Mouse (Mus musculus): ENCODE results near the gene Sik3. TPM values are rescaled to one million over a fixed set of nuclear protein-coding genes. Genes with fewer than 3 reads are reported as not detected.

Sik3 gene
- total and polyA plus RNA-seq, 2 experiments: 14.1 to 16.5 TPM

DNA sequence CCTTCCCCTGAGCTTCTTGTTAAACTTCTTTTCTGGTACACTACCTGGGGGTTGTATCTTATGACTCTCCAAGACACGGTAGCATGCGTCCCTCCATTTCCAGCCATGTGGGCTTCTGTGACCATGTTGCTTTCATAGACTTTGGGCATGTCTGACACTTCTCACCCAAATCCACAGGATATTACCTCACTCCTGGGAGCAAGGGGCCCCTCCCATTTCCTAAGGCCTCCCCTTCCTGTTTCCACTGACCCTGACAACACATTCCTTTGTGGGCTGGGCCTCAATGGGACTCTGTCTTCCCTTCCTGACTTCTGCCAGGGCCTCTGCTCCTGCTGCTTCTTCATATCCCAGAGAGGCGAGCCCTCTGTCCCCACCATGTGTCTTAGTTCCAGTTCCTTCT is 244.9 kb downstream of the Sik3 start:
- no peak for TF ChIP-seq POLR2A (IDR thresholded peaks at IDR 0.05; ENCODE audit: extremely low read depth, insufficient read depth, low read length)
- no peak for TF ChIP-seq CTCF (IDR thresholded peaks at IDR 0.05; ENCODE audit: low read depth, low read length)
- Histone ChIP-seq H3K79me2 (ENCODE audit: control insufficient read depth, insufficient read depth, low read length) (no peaks in the 10 kb centered on the region), H3K27me3 (ENCODE audit: control insufficient read depth, insufficient read depth, low read length) (no peaks in the 10 kb centered on the region), H3K27ac (replicated peaks; ENCODE audit: insufficient read depth, low read depth, low read length) (peak overlapping the region; percentile 97), H3K4me1 (ENCODE audit: control insufficient read depth, insufficient read depth, low read length) (peaks cover 30% of the 10 kb centered on the region), H3K36me3 (ENCODE audit: control insufficient read depth, insufficient read depth, low read length) (no peaks in the 10 kb centered on the region), H3K9ac (ENCODE audit: low read depth, low read length) (peak overlapping the region; percentile 69), H3K4me3 (ENCODE audit: insufficient read depth, low read depth, low read length) (no peak overlapping the region)
- 31% methylated on average over 3 of the region's 3 CpGs for WGBS
- peak; percentile 88 for DNase-seq (ENCODE audit: extremely low read depth, low read depth, low spot score)

DNA sequence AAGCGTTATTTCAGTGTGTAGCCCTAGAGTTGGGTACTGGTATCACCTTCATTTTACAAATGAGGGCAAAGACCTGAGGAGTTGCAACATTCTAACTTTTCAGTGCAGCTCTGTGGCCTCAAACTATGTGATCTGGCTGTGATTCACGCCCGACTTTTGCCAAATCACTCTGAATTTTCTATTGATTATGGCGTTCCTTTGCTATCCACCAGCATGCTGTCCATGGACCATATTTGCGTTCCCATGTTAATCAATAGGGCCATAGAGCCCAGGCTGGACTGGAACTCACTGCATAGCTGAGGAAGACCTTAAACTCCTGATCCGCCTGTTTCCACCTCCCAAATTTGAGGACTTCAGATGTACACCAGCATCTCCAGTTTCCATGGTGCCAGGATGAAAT is 246.5 kb downstream of the Sik3 start:
- no peaks in the 10 kb centered on the region for H3K36me3 ChIP-seq (ENCODE audit: control insufficient read depth, insufficient read depth, low read length)
- peak overlapping the region; percentile 94 for H3K27ac ChIP-seq (replicated peaks; ENCODE audit: insufficient read depth, low read depth, low read length)
- WGBS: 30% methylated on average over 6 of the region's 6 CpGs
- H3K4me1 ChIP-seq (ENCODE audit: control insufficient read depth, insufficient read depth, low read length): peaks cover 30% of the 10 kb centered on the region
- H3K27me3 ChIP-seq (ENCODE audit: control insufficient read depth, insufficient read depth, low read length): no peaks in the 10 kb centered on the region
- TF ChIP-seq POLR2A (IDR thresholded peaks at IDR 0.05; ENCODE audit: extremely low read depth, insufficient read depth, low read length): no peak
- no peak for TF ChIP-seq CTCF (IDR thresholded peaks at IDR 0.05; ENCODE audit: low read depth, low read length)
- no peaks in the 10 kb centered on the region for H3K79me2 ChIP-seq (ENCODE audit: control insufficient read depth, insufficient read depth, low read length)
- peak overlapping the region; percentile 18; the same call in 1 of the 2 replicates for H3K9ac ChIP-seq (ENCODE audit: low read depth, low read length)
- DNase-seq (ENCODE audit: extremely low read depth, low read depth, low spot score): peak; percentile 99
- H3K4me3 ChIP-seq (ENCODE audit: insufficient read depth, low read depth, low read length): no peak overlapping the region

DNA sequence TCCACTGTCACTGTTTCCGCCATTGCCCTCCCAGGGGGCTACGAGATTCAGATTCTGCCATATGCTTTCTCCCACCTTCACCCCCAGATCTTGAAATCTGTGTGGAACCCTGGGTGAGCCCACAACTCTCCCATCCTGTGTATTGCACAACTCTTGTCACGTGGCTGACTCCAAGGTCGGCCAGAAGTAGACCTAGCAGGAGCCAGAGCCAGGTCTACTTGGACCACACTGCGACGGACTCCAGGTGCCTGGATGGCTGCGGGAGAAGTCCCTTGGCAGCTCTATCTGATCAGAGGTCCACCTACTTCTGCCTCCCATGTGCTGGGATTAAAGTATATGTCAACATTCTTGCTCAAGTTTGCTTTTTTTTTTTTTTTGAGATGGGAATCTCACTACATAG is 248.5 kb downstream of the Sik3 start:
- H3K79me2 ChIP-seq (ENCODE audit: control insufficient read depth, insufficient read depth, low read length): no peaks in the 10 kb centered on the region
- H3K4me3 ChIP-seq (ENCODE audit: insufficient read depth, low read depth, low read length): no peak overlapping the region
- H3K36me3 ChIP-seq (ENCODE audit: control insufficient read depth, insufficient read depth, low read length): no peaks in the 10 kb centered on the region
- no peaks in the 10 kb centered on the region for H3K27me3 ChIP-seq (ENCODE audit: control insufficient read depth, insufficient read depth, low read length)
- 34% methylated on average over 7 of the region's 7 CpGs for WGBS
- peak; percentile 98 for DNase-seq (ENCODE audit: extremely low read depth, low read depth, low spot score)
- peak overlapping the region; percentile 94 for H3K27ac ChIP-seq (replicated peaks; ENCODE audit: insufficient read depth, low read depth, low read length)
- peaks cover 27% of the 10 kb centered on the region for H3K4me1 ChIP-seq (ENCODE audit: control insufficient read depth, insufficient read depth, low read length)
- TF ChIP-seq CTCF (IDR thresholded peaks at IDR 0.05; ENCODE audit: low read depth, low read length) (no peak), POLR2A (IDR thresholded peaks at IDR 0.05; ENCODE audit: extremely low read depth, insufficient read depth, low read length) (no peak)
- H3K9ac ChIP-seq (ENCODE audit: low read depth, low read length): no peak overlapping the region

DNA sequence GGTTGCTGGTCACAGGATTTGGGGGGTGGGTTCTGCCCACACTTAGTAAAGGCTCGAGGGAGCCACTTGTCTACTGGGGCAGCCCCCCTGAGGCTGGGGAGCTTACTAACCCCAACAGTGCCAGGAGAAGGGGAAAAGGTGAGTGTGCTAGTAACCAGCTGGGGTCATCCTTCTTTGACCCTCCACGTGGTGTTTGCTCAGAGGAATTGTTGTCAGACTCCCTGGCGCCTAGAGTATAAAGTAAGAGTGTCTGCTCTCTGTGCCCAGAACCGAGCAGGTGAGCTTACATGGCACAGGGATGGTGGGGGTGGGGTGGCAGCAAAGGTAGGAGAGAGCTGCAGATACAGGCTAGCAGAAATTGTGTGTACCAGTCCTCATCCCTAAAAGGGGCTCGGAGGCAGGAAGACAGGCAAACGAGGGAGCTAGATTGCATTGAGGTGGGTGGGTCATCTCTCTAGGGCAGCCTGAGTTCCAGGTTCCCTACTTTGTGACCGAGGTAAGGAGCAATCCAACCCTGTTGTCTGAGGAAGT is 255.8 kb downstream of the Sik3 start, which contains the start of gene Apoa5:
Apoa5 (plus strand) TSS at position 291 of the 531 bp plus-strand sequence.
- Histone ChIP-seq H3K79me2 (ENCODE audit: control insufficient read depth, insufficient read depth, low read length) (peaks cover 3% of the 10 kb centered on the region; the same call in 1 of the 2 replicates), H3K4me3 (ENCODE audit: insufficient read depth, low read depth, low read length) (peak within 1 kb of the TSS; percentile 63), H3K27me3 (ENCODE audit: control insufficient read depth, insufficient read depth, low read length) (no peaks in the 10 kb centered on the region), H3K9ac (ENCODE audit: low read depth, low read length) (peak within 1 kb of the TSS; percentile 79), H3K36me3 (ENCODE audit: control insufficient read depth, insufficient read depth, low read length) (peaks cover 11% of the 10 kb centered on the region), H3K4me1 (ENCODE audit: control insufficient read depth, insufficient read depth, low read length) (peaks cover 6% of the 10 kb centered on the region), H3K27ac (replicated peaks; ENCODE audit: insufficient read depth, low read depth, low read length) (peak within 1 kb of the TSS; percentile 88)
- TF ChIP-seq CTCF (IDR thresholded peaks at IDR 0.05; ENCODE audit: low read depth, low read length) (no peak), POLR2A (IDR thresholded peaks at IDR 0.05; ENCODE audit: extremely low read depth, insufficient read depth, low read length) (peak; percentile 97)
- DNase-seq (ENCODE audit: extremely low read depth, low read depth, low spot score): peak; percentile 98
- 15% methylated on average over 7 of the region's 7 CpGs for WGBS

DNA sequence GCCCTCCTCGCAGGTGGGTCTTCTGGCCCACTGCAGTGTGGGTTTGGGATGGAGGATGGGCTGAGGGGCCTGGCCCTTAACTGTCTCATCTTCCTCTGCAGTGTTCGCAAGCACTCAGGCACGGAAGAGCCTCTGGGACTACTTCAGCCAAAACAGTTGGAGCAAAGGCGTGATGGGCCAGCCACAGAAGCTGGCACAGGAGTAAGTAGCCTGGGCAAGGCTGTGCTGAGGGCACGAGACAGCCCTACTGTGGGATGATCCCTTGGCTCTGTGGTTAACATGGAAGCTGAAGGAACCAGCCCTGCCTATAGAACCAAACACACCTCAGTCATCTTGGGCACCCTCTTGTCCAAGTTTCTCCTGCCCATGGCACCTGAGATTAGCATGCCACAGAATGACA is 256.5 kb downstream of the Sik3 start:
- Histone ChIP-seq H3K27ac (replicated peaks; ENCODE audit: insufficient read depth, low read depth, low read length) (peak overlapping the region; percentile 88), H3K9ac (ENCODE audit: low read depth, low read length) (peak overlapping the region; percentile 79), H3K4me3 (ENCODE audit: insufficient read depth, low read depth, low read length) (peak overlapping the region; percentile 63), H3K27me3 (ENCODE audit: control insufficient read depth, insufficient read depth, low read length) (no peaks in the 10 kb centered on the region), H3K79me2 (ENCODE audit: control insufficient read depth, insufficient read depth, low read length) (peaks cover 3% of the 10 kb centered on the region; the same call in 1 of the 2 replicates), H3K36me3 (ENCODE audit: control insufficient read depth, insufficient read depth, low read length) (peaks cover 11% of the 10 kb centered on the region), H3K4me1 (ENCODE audit: control insufficient read depth, insufficient read depth, low read length) (peaks cover 7% of the 10 kb centered on the region)
- TF ChIP-seq POLR2A (IDR thresholded peaks at IDR 0.05; ENCODE audit: extremely low read depth, insufficient read depth, low read length): 0 out of 2 replicates have a peak, but pooled peaks have one; percentile 56
- TF ChIP-seq CTCF (IDR thresholded peaks at IDR 0.05; ENCODE audit: low read depth, low read length): peak; percentile 15; the same call in 1 of the 2 replicates
- DNase-seq (ENCODE audit: extremely low read depth, low read depth, low spot score): peak; percentile 55
- WGBS: 37% methylated on average over 5 of the region's 5 CpGs

DNA sequence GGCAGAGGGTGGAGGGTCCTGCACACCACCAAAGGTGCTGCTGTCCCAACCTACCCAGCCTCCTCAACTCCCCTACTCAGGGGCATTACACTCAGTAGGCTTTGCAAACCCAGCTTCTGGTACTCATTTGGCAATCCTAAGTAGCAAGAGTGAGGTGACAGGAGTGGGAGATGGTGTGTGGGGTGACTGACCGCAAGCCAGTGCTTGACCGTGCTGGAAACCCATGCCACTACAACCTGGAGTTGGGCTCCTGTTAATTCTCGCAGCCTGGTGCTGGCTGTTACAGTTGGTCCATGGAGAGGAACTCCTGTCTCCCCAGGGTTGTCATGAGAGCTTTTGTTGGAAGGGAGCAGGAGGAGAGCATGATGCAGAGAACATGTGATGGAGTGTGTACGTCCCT is 258.2 kb downstream of the Sik3 start:
- H3K79me2 ChIP-seq (ENCODE audit: control insufficient read depth, insufficient read depth, low read length): peaks cover 3% of the 10 kb centered on the region; the same call in 1 of the 2 replicates
- peak overlapping the region; percentile 63 for H3K4me3 ChIP-seq (ENCODE audit: insufficient read depth, low read depth, low read length)
- peak overlapping the region; percentile 79 for H3K9ac ChIP-seq (ENCODE audit: low read depth, low read length)
- TF ChIP-seq POLR2A (IDR thresholded peaks at IDR 0.05; ENCODE audit: extremely low read depth, insufficient read depth, low read length) (peak; percentile 79), CTCF (IDR thresholded peaks at IDR 0.05; ENCODE audit: low read depth, low read length) (no peak; the same call in 1 of the 2 replicates)
- peak; percentile 51 for DNase-seq (ENCODE audit: extremely low read depth, low read depth, low spot score)
- H3K27me3 ChIP-seq (ENCODE audit: control insufficient read depth, insufficient read depth, low read length): no peaks in the 10 kb centered on the region
- 49% methylated on average over 4 of the region's 4 CpGs for WGBS
- peak overlapping the region; percentile 88 for H3K27ac ChIP-seq (replicated peaks; ENCODE audit: insufficient read depth, low read depth, low read length)
- peaks cover 22% of the 10 kb centered on the region for H3K36me3 ChIP-seq (ENCODE audit: control insufficient read depth, insufficient read depth, low read length)
- H3K4me1 ChIP-seq (ENCODE audit: control insufficient read depth, insufficient read depth, low read length): peaks cover 11% of the 10 kb centered on the region
